Mouse (Mus musculus) left cerebral cortex, adult 2 months (tissue): ENCODE results near the gene Fus. TPM values are rescaled to one million over a fixed set of nuclear protein-coding genes. Genes with fewer than 3 reads are reported as not detected.
A peak's percentile ranks its signal among the peaks of the same experiment; 100 is the strongest.
"Not testable (repeated sequence)": the region's sequence is repeated elsewhere in the genome, so short reads cannot be mapped to it uniquely, and the experiment has no call there.

Experiments used
- DNase-seq, 2 experiments: peaks; one replicate each; pipeline ENCODE4 v3.0.0; 2021 to 2022; ENCODE audit warnings: low spot score in 2 of 2, mixed read lengths in 1 of 2; ENCODE audit errors: extremely low spot score in 1 of 2
- H3K27ac ChIP-seq: fragments of 200-600 bp; 2 replicates; pipeline ENCODE4 v1.8.1; 2022
- H3K4me3 ChIP-seq: fragments of 200-600 bp; 2 replicates; pipeline ENCODE4 v1.8.1; 2022
- CTCF ChIP-seq: fragments of 200-600 bp; IDR thresholded peaks from 2 replicates; pipeline ENCODE4 v1.8.1; 2022; ENCODE audit warnings: antibody characterized with exemption, mild to moderate bottlenecking, moderate library complexity
- intact Hi-C: fragments of 180-260 bp; cut with DNase I; formaldehyde crosslinking; loops from one replicate; pipeline ENCODE4 v1.15.1; 2025
- total RNA-seq, 2 experiments: library from RNA; stranded (reverse); gene quantifications; 2 replicates each; pipeline ENCODE4 v1.2.3; 2021

Fus gene
- total RNA-seq, 2 experiments from 2014 or later: 299 to 305 TPM

DNA sequence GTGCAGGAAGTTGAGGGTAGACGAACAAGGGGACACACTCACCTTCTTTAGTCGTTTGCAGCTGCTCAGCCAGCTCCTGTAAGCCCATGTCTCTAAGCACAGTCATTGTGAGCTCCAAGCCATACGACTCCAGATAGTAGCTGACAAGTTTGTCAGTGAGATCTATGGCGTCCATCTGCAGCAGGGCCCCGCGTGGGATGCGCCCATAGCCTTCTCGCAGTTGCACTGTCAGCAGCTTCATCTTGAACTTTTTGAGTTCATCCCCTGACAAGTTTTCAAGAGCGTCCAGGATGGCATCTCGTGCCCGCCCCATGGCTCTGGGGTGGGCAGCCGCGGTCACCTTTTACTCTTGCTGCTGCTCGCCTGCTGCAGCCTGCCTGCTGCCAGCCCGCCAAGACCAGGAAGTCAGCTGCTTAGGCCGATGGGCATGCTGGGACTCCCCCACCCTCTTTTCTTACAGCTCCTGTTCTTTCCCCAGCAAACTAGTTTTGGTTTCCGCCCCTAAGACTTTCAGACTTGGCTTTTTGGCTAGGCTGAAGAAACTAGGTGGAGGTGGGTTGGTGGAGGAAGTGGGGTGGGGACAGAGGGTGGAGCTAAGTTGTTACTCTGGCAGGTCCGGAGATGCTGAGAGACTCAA, 26.2 kb downstream of the Fus start, which contains the start of gene Pycard:
TSS of gene Pycard (minus strand) at position 527 of the 637 bp plus-strand sequence.
- intact Hi-C loops: loop anchor here (2.0 kb wide), 1 partner anchor 215 kb away; no protein-coding TSS in a partner anchor
- H3K4me3 ChIP-seq: peak within 1 kb of the TSS; percentile 26
- peak in 1 of 2 experiments; percentile 30 for DNase-seq
- no peak within 1 kb of the TSS for H3K27ac ChIP-seq
- no peak for TF ChIP-seq CTCF

DNA sequence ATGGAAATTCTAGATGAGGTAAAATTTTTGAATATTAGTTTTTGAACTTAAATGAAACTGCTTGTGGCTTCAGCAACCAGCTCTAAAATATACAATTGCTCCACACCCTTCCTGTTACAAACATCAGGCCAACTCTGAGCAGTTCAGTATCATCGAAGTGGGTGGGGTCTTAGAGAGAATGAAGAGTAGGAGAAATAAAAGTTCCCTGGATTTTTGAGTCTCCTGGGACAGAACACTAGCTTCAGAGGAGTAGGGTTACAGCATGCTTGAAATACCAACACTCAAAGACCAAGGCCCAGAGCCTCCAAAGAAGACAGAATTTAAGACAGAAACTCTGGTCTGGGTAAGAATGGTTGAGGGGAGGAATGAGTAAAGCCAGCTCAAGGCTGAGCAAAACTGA, 32.2 kb downstream of the Fus start:
- no peak for DNase-seq
- Histone ChIP-seq H3K4me3 (no peak overlapping the region), H3K27ac (no peak overlapping the region)
- no peak for TF ChIP-seq CTCF
- intact Hi-C loops: no loop called here

DNA sequence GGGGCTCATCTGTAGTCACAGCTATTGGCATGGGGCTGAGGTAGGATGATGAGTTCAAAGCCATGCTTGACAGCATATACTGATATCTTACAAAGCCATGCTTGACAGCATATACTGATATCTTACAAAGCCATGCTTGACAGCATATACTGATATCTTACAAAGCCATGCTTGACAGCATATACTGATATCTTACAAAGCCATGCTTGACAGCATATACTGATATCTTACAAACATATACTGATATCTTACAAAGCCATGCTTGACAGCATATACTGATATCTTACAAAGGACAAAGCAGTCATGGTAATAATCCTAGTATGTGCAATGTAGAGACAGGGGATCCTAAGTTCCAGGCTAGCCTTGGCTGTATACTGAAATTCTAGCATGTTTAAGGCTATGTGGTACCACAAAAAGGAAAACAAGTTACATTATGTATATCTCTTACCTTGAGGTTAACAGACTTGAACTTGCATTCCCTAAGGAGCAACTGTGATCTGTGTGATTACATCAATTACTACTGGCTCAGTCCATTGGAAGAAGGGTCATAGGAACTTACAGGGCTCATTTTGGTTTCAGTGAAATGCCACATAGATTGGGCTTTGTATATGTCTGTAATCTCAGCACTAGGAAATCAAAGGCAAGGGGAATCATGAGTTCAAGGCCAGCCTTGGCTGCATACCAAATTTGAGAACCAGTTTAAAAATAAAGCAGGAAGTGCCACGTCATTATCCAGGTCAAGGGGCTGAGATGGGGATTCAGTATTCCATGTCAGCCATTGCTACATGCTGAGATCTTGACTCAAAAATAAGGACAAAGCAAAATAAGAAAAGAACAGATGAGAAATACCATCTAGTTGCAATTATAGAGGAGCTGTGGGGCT, 33.1 kb downstream of the Fus start:
- H3K27ac ChIP-seq: no peak overlapping the region
- no peak for TF ChIP-seq CTCF
- intact Hi-C loops: loop anchor here (10.0 kb wide), 1 partner anchor 704 kb away; no protein-coding TSS in a partner anchor
- DNase-seq: no peak
- no peak overlapping the region for H3K4me3 ChIP-seq

DNA sequence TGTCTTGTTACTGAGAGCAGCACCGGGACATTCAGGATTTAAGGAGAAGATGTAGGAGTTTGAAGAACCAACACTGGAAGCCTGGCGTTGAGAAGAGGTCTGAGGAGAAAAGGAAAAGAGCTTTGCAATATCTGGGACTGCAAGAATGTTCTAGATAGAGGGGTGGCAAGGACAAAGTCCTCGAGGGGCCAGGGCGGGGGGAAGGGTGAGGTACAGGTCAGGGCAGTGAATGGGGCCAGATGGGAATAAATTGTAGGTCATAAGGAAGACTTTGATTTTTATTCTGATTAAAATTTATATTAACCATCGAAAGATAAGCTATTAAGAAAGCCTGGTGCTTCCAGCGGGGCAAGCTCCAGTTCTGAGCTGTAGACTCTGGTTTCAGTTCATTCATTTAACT, 35.8 kb downstream of the Fus start:
- TF ChIP-seq CTCF: no peak
- intact Hi-C loops: loop anchor here (10.0 kb wide), 1 partner anchor 702 kb away; no protein-coding TSS in a partner anchor
- H3K4me3 ChIP-seq: no peak overlapping the region
- no peak for DNase-seq
- no peak overlapping the region for H3K27ac ChIP-seq

DNA sequence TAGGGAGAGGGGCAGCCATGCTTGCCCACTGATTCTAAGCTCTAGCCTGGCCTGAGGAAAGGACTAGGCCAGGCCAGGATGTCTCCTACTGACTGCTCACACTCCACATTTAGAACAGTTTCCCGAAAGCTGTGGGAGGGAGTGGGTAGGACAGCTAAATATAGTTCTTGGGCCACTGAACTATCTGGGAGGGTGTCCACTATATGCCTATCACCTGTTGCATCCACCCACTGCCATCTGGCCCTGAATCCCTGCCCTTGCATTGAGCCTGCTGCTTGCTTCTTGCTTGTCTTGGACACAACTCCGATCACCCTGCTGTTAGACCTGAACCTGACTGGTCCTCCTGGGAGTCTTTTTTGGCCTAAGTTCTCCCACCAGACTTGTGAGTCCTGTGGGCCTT, 36.4 kb downstream of the Fus start, which contains the start of gene Trim72:
TSS of gene Trim72 (plus strand) at position 262 of the 400 bp plus-strand sequence.
- no peak for TF ChIP-seq CTCF
- Histone ChIP-seq H3K4me3 (no peak within 1 kb of the TSS), H3K27ac (no peak within 1 kb of the TSS)
- intact Hi-C loops: loop anchor here (10.0 kb wide), 1 partner anchor 701 kb away; no protein-coding TSS in a partner anchor
- DNase-seq: peak in 1 of 2 experiments; percentile 49

DNA sequence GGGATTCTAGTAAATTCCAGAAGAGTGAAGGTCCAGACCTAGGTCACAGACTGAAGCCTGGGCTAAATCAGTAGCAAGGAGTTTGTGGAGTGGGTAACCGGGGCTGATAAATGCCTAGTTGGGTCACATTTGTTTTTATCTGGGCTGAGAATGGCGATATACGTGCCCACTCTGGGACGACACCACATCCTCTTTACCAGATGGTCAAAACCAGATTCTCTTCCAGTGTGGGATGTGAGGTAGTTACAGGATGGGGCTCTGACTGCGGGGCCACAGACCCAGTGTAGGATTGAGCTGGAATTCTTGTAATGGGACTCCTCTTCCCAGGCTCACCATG, 36.9 kb downstream of the Fus start:
- no peak for DNase-seq
- intact Hi-C loops: loop anchor here (10.0 kb wide), 1 partner anchor 701 kb away; no protein-coding TSS in a partner anchor
- Histone ChIP-seq H3K27ac (no peak overlapping the region), H3K4me3 (no peak overlapping the region)
- TF ChIP-seq CTCF: no peak

DNA sequence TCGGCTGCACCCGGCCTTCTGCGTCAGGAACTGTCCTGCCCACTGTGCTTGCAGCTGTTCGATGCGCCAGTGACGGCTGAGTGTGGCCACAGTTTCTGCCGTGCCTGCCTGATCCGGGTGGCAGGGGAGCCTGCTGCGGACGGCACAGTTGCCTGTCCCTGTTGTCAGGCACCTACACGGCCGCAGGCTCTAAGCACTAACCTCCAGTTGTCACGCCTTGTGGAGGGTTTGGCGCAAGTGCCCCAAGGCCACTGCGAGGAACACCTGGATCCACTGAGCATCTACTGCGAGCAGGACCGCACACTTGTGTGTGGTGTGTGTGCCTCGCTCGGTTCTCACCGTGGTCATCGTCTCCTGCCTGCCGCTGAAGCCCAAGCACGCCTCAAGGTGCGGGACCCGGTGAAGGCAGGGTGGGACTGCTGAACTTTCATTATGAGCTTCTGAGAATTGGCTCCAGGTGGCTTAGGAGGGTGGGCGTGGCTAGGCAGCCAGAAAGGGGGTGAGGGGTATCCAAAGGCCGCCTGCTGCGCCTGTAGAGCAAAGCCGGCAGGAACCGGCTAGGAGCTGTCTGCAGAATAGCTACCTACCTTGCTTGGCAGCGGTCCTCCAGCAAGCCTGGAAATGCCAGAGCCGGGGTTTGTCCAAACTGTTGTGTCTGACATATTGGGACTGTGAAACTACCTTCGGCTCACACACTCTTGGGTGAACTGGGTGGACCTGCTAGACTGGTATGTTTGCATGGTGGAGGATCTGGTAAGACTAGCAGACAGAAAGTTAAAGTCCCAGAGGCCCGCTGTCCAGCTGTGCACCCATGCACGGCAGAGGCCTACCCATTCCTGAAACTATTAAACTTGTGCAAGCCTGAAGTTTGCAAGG, 37.5 kb downstream of the Fus start:
- intact Hi-C loops: loop anchor here (10.0 kb wide), 1 partner anchor 700 kb away; no protein-coding TSS in a partner anchor
- Histone ChIP-seq H3K27ac (no peak overlapping the region), H3K4me3 (no peak overlapping the region)
- no peak for TF ChIP-seq CTCF
- DNase-seq: peak in 1 of 2 experiments; percentile 17

DNA sequence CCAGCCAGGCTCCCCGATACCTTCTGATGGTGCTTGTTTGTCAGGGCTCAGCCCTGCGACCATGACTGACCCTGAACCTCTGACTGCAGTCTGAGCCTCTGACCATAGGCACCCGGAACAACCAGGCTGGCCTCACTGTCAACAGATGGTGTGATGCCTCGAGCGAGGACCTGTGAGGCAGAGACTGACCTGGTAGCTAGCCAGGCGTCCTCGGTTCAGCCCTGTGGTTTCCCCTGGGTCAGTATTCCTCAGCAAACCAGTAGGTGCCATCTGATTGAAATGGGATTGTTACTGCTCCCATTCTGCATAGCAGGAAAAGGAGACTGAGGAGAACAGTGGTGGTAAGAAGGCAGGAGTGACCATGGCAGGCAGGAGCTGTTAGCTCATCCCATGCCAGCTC, 38.9 kb downstream of the Fus start:
- no peak for DNase-seq
- intact Hi-C loops: loop anchor here (10.0 kb wide), 1 partner anchor 699 kb away; no protein-coding TSS in a partner anchor
- Histone ChIP-seq H3K4me3 (no peak overlapping the region), H3K27ac (no peak overlapping the region)
- no peak for TF ChIP-seq CTCF

DNA sequence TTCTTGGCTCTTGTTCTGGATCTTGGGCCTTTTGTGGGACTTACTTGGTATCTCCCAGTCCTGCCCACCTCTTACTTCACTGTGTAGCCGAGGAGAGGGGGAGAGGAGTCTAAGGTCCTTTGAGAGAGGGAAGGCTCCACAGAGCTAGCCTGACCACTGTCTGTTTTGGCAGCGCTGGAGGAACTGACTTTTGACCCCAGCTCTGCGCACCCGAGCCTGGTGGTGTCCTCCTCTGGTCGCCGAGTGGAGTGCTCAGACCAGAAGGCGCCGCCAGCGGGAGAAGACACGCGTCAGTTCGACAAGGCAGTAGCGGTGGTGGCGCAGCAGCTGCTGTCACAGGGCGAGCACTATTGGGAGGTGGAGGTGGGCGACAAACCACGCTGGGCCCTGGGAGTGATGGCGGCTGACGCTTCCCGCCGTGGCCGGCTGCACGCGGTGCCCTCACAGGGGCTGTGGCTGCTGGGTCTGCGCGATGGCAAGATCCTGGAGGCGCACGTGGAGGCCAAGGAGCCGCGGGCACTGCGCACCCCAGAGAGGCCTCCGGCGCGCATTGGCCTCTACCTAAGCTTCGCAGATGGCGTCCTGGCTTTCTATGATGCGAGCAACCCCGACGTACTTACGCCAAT, 42.6 kb downstream of the Fus start:
- intact Hi-C loops: loop anchor here (10.0 kb wide), 1 partner anchor 695 kb away; no protein-coding TSS in a partner anchor
- no peak for TF ChIP-seq CTCF
- no peak for DNase-seq
- Histone ChIP-seq H3K27ac (no peak overlapping the region), H3K4me3 (no peak overlapping the region)

DNA sequence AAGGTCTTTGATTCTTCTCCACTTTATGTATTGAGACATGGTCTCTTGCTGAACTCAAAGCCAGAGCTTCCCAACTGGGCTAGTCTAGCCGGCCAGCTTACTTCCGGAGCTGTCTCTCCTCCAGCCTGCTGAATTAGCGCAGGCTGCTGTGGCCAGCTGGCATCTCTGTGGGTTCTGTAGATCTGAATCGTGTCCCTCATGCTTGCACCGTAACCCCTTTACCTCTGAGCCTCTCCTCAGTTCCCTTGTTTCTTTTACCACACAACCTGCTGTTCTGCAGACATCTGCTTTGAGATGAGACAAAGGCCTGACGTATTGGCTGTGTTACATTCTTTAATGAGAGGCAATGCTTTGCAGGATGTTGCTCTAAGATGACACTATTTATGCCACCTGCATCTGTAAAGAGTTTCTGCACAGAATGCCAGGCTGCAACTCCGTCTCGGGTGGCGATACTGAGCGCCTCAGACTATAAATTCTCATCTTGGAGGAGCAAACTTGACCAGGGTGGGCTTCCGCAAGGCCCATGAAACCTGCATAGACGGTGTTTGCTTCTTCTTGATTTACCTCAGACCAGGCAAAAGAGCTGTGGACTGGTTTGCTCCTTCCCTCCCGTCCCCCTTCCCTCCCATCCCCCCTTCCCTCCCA, 45.0 kb downstream of the Fus start:
- no peak overlapping the region; the same call in 1 of the 2 replicates for H3K27ac ChIP-seq
- no peak for DNase-seq
- no peak overlapping the region for H3K4me3 ChIP-seq
- TF ChIP-seq CTCF: no peak
- intact Hi-C loops: no loop called here

DNA sequence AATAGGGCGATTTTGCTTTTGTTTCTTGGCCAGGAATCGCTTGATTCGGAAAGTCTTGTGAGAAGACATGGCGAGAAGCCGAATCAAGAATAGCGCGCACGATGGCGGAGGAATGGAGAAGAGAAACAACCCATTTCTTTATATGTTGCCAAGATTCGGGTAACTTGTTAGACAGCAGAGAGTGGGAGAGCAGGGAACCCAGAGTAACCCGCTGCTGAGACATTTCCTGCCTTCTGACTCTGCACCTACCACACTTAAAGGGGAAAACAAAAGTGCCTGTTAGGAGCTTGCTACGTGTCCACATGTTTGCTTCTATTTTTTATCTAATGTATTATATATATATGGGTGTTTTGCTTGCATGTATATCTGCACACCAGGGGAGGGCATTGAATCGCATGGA, 45.9 kb downstream of the Fus start:
- TF ChIP-seq CTCF: no peak
- no peak for DNase-seq
- Histone ChIP-seq H3K27ac (no peak overlapping the region), H3K4me3 (no peak overlapping the region)
- intact Hi-C loops: no loop called here

DNA sequence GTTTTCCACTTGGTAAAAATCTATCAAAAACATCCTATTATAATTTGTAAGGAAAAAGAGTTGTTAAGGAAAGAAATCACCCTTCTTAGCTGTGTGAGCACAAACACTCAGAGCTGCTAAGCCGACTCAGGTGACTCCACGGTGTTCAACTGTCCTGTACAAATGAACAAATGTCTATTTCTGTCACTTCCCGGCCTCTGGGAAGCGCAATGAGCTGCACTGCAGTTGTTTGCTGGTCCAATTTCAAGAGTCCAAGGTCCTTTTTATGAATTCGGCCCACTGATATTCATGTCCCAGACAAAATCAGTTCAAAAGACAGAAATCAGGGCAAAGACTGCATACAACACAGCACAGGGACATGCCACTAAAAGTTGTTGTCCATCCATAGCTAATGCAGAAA, 48.9 kb downstream of the Fus start:
- intact Hi-C loops, H3K4me3 ChIP-seq, DNase-seq, H3K27ac ChIP-seq: not testable (repeated sequence)
